In genomic region chr4:48423738-48424137, GRCm38 (mm10) we compare ENCODE assay signal across 10 mouse cellular contexts.
"Had no signal": no experiment of that assay in that cellular context is flagged by ENCODE, and none has a peak within 500 bp of the region (broad histone marks: within the 10 kb centered on the region; RNA-seq: fewer than 3 reads in every experiment).

No protein-coding gene starts in this region.

- H3K4me1 ChIP-seq: neural tube, embryonic 12.5 days had no signal

- H3K9me3 ChIP-seq: limb, embryonic 10.5 days; liver, embryonic 12.5 days; neural tube, embryonic 12.5 days had no signal

- H3K27me3 ChIP-seq: liver, embryonic 12.5 days; neural tube, embryonic 12.5 days had no signal

- H3K4me3 ChIP-seq: limb, embryonic 10.5 days; liver, embryonic 12.5 days; neural tube, embryonic 12.5 days had no signal

- DNase-seq: kidney, adult 8-10 months; lung, postnatal 36 days; midbrain, embryonic 14.5 days; thymus, adult 2 months; thymus, postnatal 25 days had no signal

- H3K9ac ChIP-seq: liver, embryonic 12.5 days; neural tube, embryonic 12.5 days had no signal

- H3K4me2 ChIP-seq: liver, embryonic 12.5 days; neural tube, embryonic 12.5 days had no signal

- H3K27ac ChIP-seq: kidney, postnatal 0 days; limb, embryonic 10.5 days; liver, embryonic 12.5 days; neural tube, embryonic 12.5 days had no signal

- ATAC-seq: inflammation-experienced regulatory T-cells, adult 6 months; liver, embryonic 12.5 days had no signal
